11 mouse cellular contexts compared by ENCODE assay signal in genomic region chr5:129218222-129218505, GRCm38 (mm10).
DNase-seq lines count a peak whose midpoint lies in the region; ATAC-seq and TF ChIP-seq lines count a peak whose summit lies in the region.
"Had no signal": no experiment of that assay in that cellular context is flagged by ENCODE, and none has a peak within 500 bp of the region (broad histone marks: within the 10 kb centered on the region; RNA-seq: fewer than 3 reads in every experiment).

No protein-coding gene starts in this region.

- H3K36me3 ChIP-seq in intestine, embryonic 14.5 days (ENCODE audit: control insufficient read depth, insufficient read depth, low read length), result no peaks in the 10 kb centered on the region
- no peaks in the 10 kb centered on the region for H3K36me3 ChIP-seq in intestine, postnatal 0 days (ENCODE audit: control insufficient read depth, insufficient read depth)
- H3K36me3 ChIP-seq in embryonic facial prominence, embryonic 13.5 days, result no peaks in the 10 kb centered on the region
- no peaks in the 10 kb centered on the region for H3K36me3 ChIP-seq in hindbrain, embryonic 14.5 days (replicated peaks; ENCODE audit: control insufficient read depth, insufficient read depth)
- no peaks in the 10 kb centered on the region for H3K36me3 ChIP-seq in neural tube, embryonic 11.5 days (ENCODE audit: control insufficient read depth, insufficient read depth, low read length)
- H3K36me3 ChIP-seq: embryonic facial prominence, embryonic 15.5 days had no signal

- TF ChIP-seq CTCF in intestine, postnatal 0 days (IDR thresholded peaks at IDR 0.05; ENCODE audit: low read depth), result no peak

- WGBS in intestine, embryonic 14.5 days, result 11% methylated on average over 3 of the region's 3 CpGs
- 22% methylated on average over 2 of the region's 3 CpGs for WGBS in intestine, postnatal 0 days
- WGBS in embryonic facial prominence, embryonic 13.5 days, result 4% methylated on average over 2 of the region's 3 CpGs
- 7% methylated on average over 2 of the region's 3 CpGs for WGBS in hindbrain, embryonic 14.5 days
- 8% methylated on average over 3 of the region's 3 CpGs for WGBS in neural tube, embryonic 11.5 days

- DNase-seq in intestine, embryonic 14.5 days (ENCODE audit: low spot score), result no peak
- DNase-seq in hindbrain, embryonic 14.5 days (ENCODE audit: low spot score), result no peak
- DNase-seq in neural tube, embryonic 11.5 days (ENCODE audit: low spot score), result no peak
- DNase-seq in cerebellum, adult 11-12 months, result no peak
- DNase-seq in ovary, postnatal 14 days (ENCODE audit: low spot score), result no peak
- no peak for DNase-seq in thymus, postnatal 36 days
- DNase-seq: cerebellum, adult 11 months had no signal

- H3K4me1 ChIP-seq in intestine, embryonic 14.5 days (replicated peaks; ENCODE audit: control insufficient read depth, insufficient read depth, low read length), result peaks cover 10% of the 10 kb centered on the region; the same call in 1 of the 2 replicates
- H3K4me1 ChIP-seq in intestine, postnatal 0 days (replicated peaks; ENCODE audit: control insufficient read depth, insufficient read depth, low read length), result no peaks in the 10 kb centered on the region
- H3K4me1 ChIP-seq in embryonic facial prominence, embryonic 13.5 days, result peaks cover 12% of the 10 kb centered on the region
- H3K4me1 ChIP-seq in hindbrain, embryonic 14.5 days (replicated peaks; ENCODE audit: control insufficient read depth, insufficient read depth, low read length), result peaks cover 16% of the 10 kb centered on the region
- H3K4me1 ChIP-seq in neural tube, embryonic 11.5 days (ENCODE audit: control insufficient read depth, insufficient read depth, low read length), result peaks cover 12% of the 10 kb centered on the region
- H3K4me1 ChIP-seq: megakaryocyte, embryonic 14.5 days had no signal

- H3K27me3 ChIP-seq in intestine, embryonic 14.5 days (replicated peaks; ENCODE audit: control insufficient read depth, insufficient read depth, low read length), result no peaks in the 10 kb centered on the region
- H3K27me3 ChIP-seq in intestine, postnatal 0 days (replicated peaks; ENCODE audit: control insufficient read depth, insufficient read depth, low read length), result no peaks in the 10 kb centered on the region
- H3K27me3 ChIP-seq in embryonic facial prominence, embryonic 13.5 days, result peaks cover 7% of the 10 kb centered on the region; the same call in 1 of the 2 replicates
- H3K27me3 ChIP-seq in hindbrain, embryonic 14.5 days (ENCODE audit: control insufficient read depth, insufficient read depth, low read length), result no peaks in the 10 kb centered on the region
- no peaks in the 10 kb centered on the region for H3K27me3 ChIP-seq in neural tube, embryonic 11.5 days (ENCODE audit: control insufficient read depth, insufficient read depth, low read length)
- H3K27me3 ChIP-seq: embryonic facial prominence, embryonic 15.5 days had no signal

- H3K27ac ChIP-seq in intestine, embryonic 14.5 days (ENCODE audit: low read depth), result no peak overlapping the region
- no peak overlapping the region for H3K27ac ChIP-seq in intestine, postnatal 0 days (ENCODE audit: low read depth, low read length)
- H3K27ac ChIP-seq in embryonic facial prominence, embryonic 13.5 days, result no peak overlapping the region
- peak overlapping the region; percentile 69 for H3K27ac ChIP-seq in hindbrain, embryonic 14.5 days
- peak overlapping the region; percentile 58 for H3K27ac ChIP-seq in neural tube, embryonic 11.5 days (ENCODE audit: low read depth, low read length)
- H3K27ac ChIP-seq: embryonic facial prominence, embryonic 15.5 days had no signal

- ATAC-seq in intestine, embryonic 14.5 days (replicated peaks; ENCODE audit: low FRiP score, low TSS enrichment, low read depth), result no peak
- no peak for ATAC-seq in intestine, postnatal 0 days
- ATAC-seq in embryonic facial prominence, embryonic 13.5 days (ENCODE audit: insufficient number of reproducible peaks, insufficient read depth, low FRiP score, low TSS enrichment, low read depth), result no peak
- ATAC-seq in hindbrain, embryonic 14.5 days (ENCODE audit: low FRiP score), result no peak
- 0 out of 2 replicates have a peak, but pooled peaks have one; percentile 35 for ATAC-seq in neural tube, embryonic 11.5 days (ENCODE audit: insufficient read depth, low FRiP score, low TSS enrichment)

- no peak overlapping the region for H3K4me3 ChIP-seq in intestine, embryonic 14.5 days (ENCODE audit: low read depth, low read length)
- H3K4me3 ChIP-seq in intestine, postnatal 0 days (ENCODE audit: low read depth, low read length), result no peak overlapping the region
- no peak overlapping the region for H3K4me3 ChIP-seq in embryonic facial prominence, embryonic 13.5 days
- H3K4me3 ChIP-seq in hindbrain, embryonic 14.5 days (replicated peaks; ENCODE audit: low read length), result no peak overlapping the region
- no peak overlapping the region for H3K4me3 ChIP-seq in neural tube, embryonic 11.5 days (ENCODE audit: low read depth, low read length)
- H3K4me3 ChIP-seq: embryonic facial prominence, embryonic 15.5 days had no signal

- H3K4me2 ChIP-seq in intestine, embryonic 14.5 days (ENCODE audit: low read length), result peak overlapping the region; percentile 33; the same call in 1 of the 2 replicates
- no peak overlapping the region for H3K4me2 ChIP-seq in intestine, postnatal 0 days (replicated peaks; ENCODE audit: low read depth)
- H3K4me2 ChIP-seq in embryonic facial prominence, embryonic 13.5 days, result peak overlapping the region; percentile 55
- peak overlapping the region; percentile 25; the same call in 1 of the 2 replicates for H3K4me2 ChIP-seq in hindbrain, embryonic 14.5 days (replicated peaks)
- H3K4me2 ChIP-seq in neural tube, embryonic 11.5 days (ENCODE audit: low read depth), result peak overlapping the region; percentile 20

- H3K9me3 ChIP-seq in intestine, embryonic 14.5 days (ENCODE audit: control insufficient read depth, low read length), result peaks cover 3% of the 10 kb centered on the region; the same call in 1 of the 2 replicates
- H3K9me3 ChIP-seq in intestine, postnatal 0 days (ENCODE audit: control insufficient read depth), result no peaks in the 10 kb centered on the region
- H3K9me3 ChIP-seq in embryonic facial prominence, embryonic 13.5 days, result no peaks in the 10 kb centered on the region
- no peaks in the 10 kb centered on the region for H3K9me3 ChIP-seq in hindbrain, embryonic 14.5 days (ENCODE audit: control insufficient read depth, low read length)
- H3K9me3 ChIP-seq in neural tube, embryonic 11.5 days (ENCODE audit: control insufficient read depth, low read length), result no peaks in the 10 kb centered on the region
- H3K9me3 ChIP-seq: embryonic facial prominence, embryonic 15.5 days had no signal

- H3K9ac ChIP-seq in intestine, embryonic 14.5 days (ENCODE audit: low read length), result no peak overlapping the region
- no peak overlapping the region for H3K9ac ChIP-seq in intestine, postnatal 0 days (ENCODE audit: low read depth, low read length)
- no peak overlapping the region for H3K9ac ChIP-seq in embryonic facial prominence, embryonic 13.5 days
- H3K9ac ChIP-seq in hindbrain, embryonic 14.5 days, result peak overlapping the region; percentile 6; the same call in 1 of the 2 replicates
- H3K9ac ChIP-seq in neural tube, embryonic 11.5 days (ENCODE audit: low read length), result 0 out of 2 replicates have a peak overlapping the region, but pooled peaks have one; percentile 19
- H3K9ac ChIP-seq: embryonic facial prominence, embryonic 15.5 days had no signal

Comparison
In these comparisons a context has a peak if more than half of its experiments do, and no peak if none do; other contexts are left out.
1. H3K27ac ChIP-seq: peak in hindbrain, embryonic 14.5 days (single experiment) and neural tube, embryonic 11.5 days (single experiment); none in intestine, embryonic 14.5 days (single experiment), intestine, postnatal 0 days (single experiment) and embryonic facial prominence, embryonic 13.5 days (single experiment).
2. H3K9ac ChIP-seq: peak in hindbrain, embryonic 14.5 days (single experiment) and neural tube, embryonic 11.5 days (single experiment); none in intestine, embryonic 14.5 days (single experiment), intestine, postnatal 0 days (single experiment) and embryonic facial prominence, embryonic 13.5 days (single experiment).